Mouse (Mus musculus): Measurements from ENCODE around the gene Map3k7. TPM values are rescaled to one million over a fixed set of nuclear protein-coding genes. Genes with fewer than 3 reads are reported as not detected.

The Map3k7 gene
- polyA plus RNA-seq, 1 experiment from 2014 or later, result 5.3 TPM

GRCm38 (mm10) chr4:31936911-31937375 lies 27.0 kb upstream of the Map3k7 start:
- Histone ChIP-seq H3K27ac (ENCODE audit: low read length) (no peak overlapping the region), H3K9me3 (ENCODE audit: control insufficient read depth, low read length) (no peaks in the 10 kb centered on the region), H3K27me3 (replicated peaks; ENCODE audit: control insufficient read depth, insufficient read depth, low read length) (no peaks in the 10 kb centered on the region), H3K4me1 (ENCODE audit: control insufficient read depth, insufficient read depth, low read length) (peaks cover 9% of the 10 kb centered on the region; the same call in 1 of the 2 replicates), H3K4me2 (ENCODE audit: low read depth, low read length) (peak overlapping the region; percentile 89), H3K9ac (ENCODE audit: low read depth, low read length) (peak overlapping the region; percentile 67; the same call in 1 of the 2 replicates), H3K4me3 (ENCODE audit: low read length) (peak overlapping the region; percentile 52), H3K36me3 (ENCODE audit: control insufficient read depth, insufficient read depth, low read length) (no peaks in the 10 kb centered on the region)
- no peak for ATAC-seq
- 30% methylated on average over 15 of the region's 15 CpGs for WGBS

- H3K27ac ChIP-seq (ENCODE audit: low read length), result no peak overlapping the region
- 3% methylated on average over 36 of the region's 36 CpGs for WGBS
- H3K9ac ChIP-seq (ENCODE audit: low read depth, low read length), result peak overlapping the region; percentile 67
- H3K4me1 ChIP-seq (ENCODE audit: control insufficient read depth, insufficient read depth, low read length), result peaks cover 9% of the 10 kb centered on the region; the same call in 1 of the 2 replicates
- peak overlapping the region; percentile 52 for H3K4me3 ChIP-seq (ENCODE audit: low read length)
- no peaks in the 10 kb centered on the region for H3K36me3 ChIP-seq (ENCODE audit: control insufficient read depth, insufficient read depth, low read length)
- no peaks in the 10 kb centered on the region for H3K9me3 ChIP-seq (ENCODE audit: control insufficient read depth, low read length)
- peak; percentile 67; the same call in 1 of the 2 replicates for ATAC-seq
- no peaks in the 10 kb centered on the region for H3K27me3 ChIP-seq (replicated peaks; ENCODE audit: control insufficient read depth, insufficient read depth, low read length)
- H3K4me2 ChIP-seq (ENCODE audit: low read depth, low read length), result peak overlapping the region; percentile 89
Observed at GRCm38 (mm10) chr4:31937376-31938281, 26.3 kb upstream of the Map3k7 start.

- Histone ChIP-seq H3K27me3 (replicated peaks; ENCODE audit: control insufficient read depth, insufficient read depth, low read length) (no peaks in the 10 kb centered on the region), H3K4me3 (ENCODE audit: low read length) (no peak overlapping the region), H3K4me2 (ENCODE audit: low read depth, low read length) (no peak overlapping the region), H3K4me1 (ENCODE audit: control insufficient read depth, insufficient read depth, low read length) (peaks cover 9% of the 10 kb centered on the region; the same call in 1 of the 2 replicates), H3K9me3 (ENCODE audit: control insufficient read depth, low read length) (no peaks in the 10 kb centered on the region), H3K27ac (ENCODE audit: low read length) (no peak overlapping the region), H3K9ac (ENCODE audit: low read depth, low read length) (no peak overlapping the region), H3K36me3 (ENCODE audit: control insufficient read depth, insufficient read depth, low read length) (no peaks in the 10 kb centered on the region)
- no peak for ATAC-seq
- 27% methylated on average over 9 of the region's 9 CpGs for WGBS
Observed at GRCm38 (mm10) chr4:31938416-31939106, 25.3 kb upstream of the Map3k7 start.

- Histone ChIP-seq H3K9ac (ENCODE audit: low read depth, low read length) (no peak overlapping the region), H3K4me1 (ENCODE audit: control insufficient read depth, insufficient read depth, low read length) (peaks cover 9% of the 10 kb centered on the region; the same call in 1 of the 2 replicates), H3K4me2 (ENCODE audit: low read depth, low read length) (no peak overlapping the region), H3K27ac (ENCODE audit: low read length) (no peak overlapping the region), H3K9me3 (ENCODE audit: control insufficient read depth, low read length) (no peaks in the 10 kb centered on the region), H3K36me3 (ENCODE audit: control insufficient read depth, insufficient read depth, low read length) (no peaks in the 10 kb centered on the region), H3K27me3 (replicated peaks; ENCODE audit: control insufficient read depth, insufficient read depth, low read length) (no peaks in the 10 kb centered on the region), H3K4me3 (ENCODE audit: low read length) (no peak overlapping the region)
- ATAC-seq, result no peak
- 52% methylated on average over 4 of the region's 4 CpGs for WGBS
Observed at GRCm38 (mm10) chr4:31941616-31942015, 22.3 kb upstream of the Map3k7 start.

- Histone ChIP-seq H3K36me3 (ENCODE audit: control insufficient read depth, insufficient read depth, low read length) (no peaks in the 10 kb centered on the region), H3K27ac (ENCODE audit: low read length) (no peak overlapping the region), H3K4me3 (ENCODE audit: low read length) (no peak overlapping the region), H3K4me1 (ENCODE audit: control insufficient read depth, insufficient read depth, low read length) (peaks cover under 1% of the 10 kb centered on the region; the same call in 1 of the 2 replicates), H3K4me2 (ENCODE audit: low read depth, low read length) (no peak overlapping the region), H3K9ac (ENCODE audit: low read depth, low read length) (no peak overlapping the region), H3K27me3 (replicated peaks; ENCODE audit: control insufficient read depth, insufficient read depth, low read length) (no peaks in the 10 kb centered on the region), H3K9me3 (ENCODE audit: control insufficient read depth, low read length) (no peaks in the 10 kb centered on the region)
- ATAC-seq, result no peak
- WGBS, result 83% methylated on average over 2 of the region's 2 CpGs
Observed at GRCm38 (mm10) chr4:31943045-31943444, 20.9 kb upstream of the Map3k7 start.

GRCm38 (mm10) chr4:31964194-31964875 lies 438 bp downstream of the Map3k7 start:
- ATAC-seq, result peak; percentile 1; the same call in 1 of the 2 replicates
- Histone ChIP-seq H3K27ac (ENCODE audit: low read length) (peak overlapping the region; percentile 99), H3K27me3 (replicated peaks; ENCODE audit: control insufficient read depth, insufficient read depth, low read length) (no peaks in the 10 kb centered on the region), H3K4me2 (ENCODE audit: low read depth, low read length) (peak overlapping the region; percentile 77), H3K9me3 (ENCODE audit: control insufficient read depth, low read length) (no peaks in the 10 kb centered on the region), H3K36me3 (ENCODE audit: control insufficient read depth, insufficient read depth, low read length) (no peaks in the 10 kb centered on the region), H3K9ac (ENCODE audit: low read depth, low read length) (peak overlapping the region; percentile 89), H3K4me1 (ENCODE audit: control insufficient read depth, insufficient read depth, low read length) (0 out of 2 replicates have a peak, but pooled peaks cover 7% of the 10 kb centered on the region), H3K4me3 (ENCODE audit: low read length) (peak overlapping the region; percentile 84)
- under 1% methylated on average over 47 of the region's 47 CpGs for whole genome bisulfite sequencing

GRCm38 (mm10) chr4:31965208-31965607 lies 1.3 kb downstream of the Map3k7 start:
- Histone ChIP-seq H3K9me3 (ENCODE audit: control insufficient read depth, low read length) (no peaks in the 10 kb centered on the region), H3K4me3 (ENCODE audit: low read length) (no peak overlapping the region), H3K27me3 (replicated peaks; ENCODE audit: control insufficient read depth, insufficient read depth, low read length) (no peaks in the 10 kb centered on the region), H3K4me2 (ENCODE audit: low read depth, low read length) (peak overlapping the region; percentile 77), H3K4me1 (ENCODE audit: control insufficient read depth, insufficient read depth, low read length) (0 out of 2 replicates have a peak, but pooled peaks cover 7% of the 10 kb centered on the region), H3K36me3 (ENCODE audit: control insufficient read depth, insufficient read depth, low read length) (no peaks in the 10 kb centered on the region), H3K27ac (ENCODE audit: low read length) (no peak overlapping the region), H3K9ac (ENCODE audit: low read depth, low read length) (no peak overlapping the region)
- WGBS, result 38% methylated on average over 2 of the region's 2 CpGs
- no peak for ATAC-seq

GRCm38 (mm10) chr4:31971437-31971836 lies 7.5 kb downstream of the Map3k7 start:
- H3K9ac ChIP-seq (ENCODE audit: low read depth, low read length), result no peak overlapping the region
- H3K27ac ChIP-seq (ENCODE audit: low read length), result no peak overlapping the region
- H3K9me3 ChIP-seq (ENCODE audit: control insufficient read depth, low read length), result no peaks in the 10 kb centered on the region
- no peak overlapping the region for H3K4me2 ChIP-seq (ENCODE audit: low read depth, low read length)
- no peak overlapping the region for H3K4me3 ChIP-seq (ENCODE audit: low read length)
- ATAC-seq, result no peak
- 82% methylated on average over 1 of the region's 1 CpGs for WGBS
- H3K4me1 ChIP-seq (ENCODE audit: control insufficient read depth, insufficient read depth, low read length), result no peaks in the 10 kb centered on the region
- no peaks in the 10 kb centered on the region for H3K27me3 ChIP-seq (replicated peaks; ENCODE audit: control insufficient read depth, insufficient read depth, low read length)
- no peaks in the 10 kb centered on the region for H3K36me3 ChIP-seq (ENCODE audit: control insufficient read depth, insufficient read depth, low read length)

- H3K4me3 ChIP-seq (ENCODE audit: low read length), result no peak overlapping the region
- H3K4me2 ChIP-seq (ENCODE audit: low read depth, low read length), result no peak overlapping the region
- H3K9me3 ChIP-seq (ENCODE audit: control insufficient read depth, low read length), result no peaks in the 10 kb centered on the region
- no peaks in the 10 kb centered on the region for H3K27me3 ChIP-seq (replicated peaks; ENCODE audit: control insufficient read depth, insufficient read depth, low read length)
- WGBS, result 59% methylated on average over 6 of the region's 6 CpGs
- no peak overlapping the region for H3K27ac ChIP-seq (ENCODE audit: low read length)
- no peaks in the 10 kb centered on the region for H3K4me1 ChIP-seq (ENCODE audit: control insufficient read depth, insufficient read depth, low read length)
- H3K36me3 ChIP-seq (ENCODE audit: control insufficient read depth, insufficient read depth, low read length), result peaks cover 3% of the 10 kb centered on the region; the same call in 1 of the 2 replicates
- ATAC-seq, result no peak
- H3K9ac ChIP-seq (ENCODE audit: low read depth, low read length), result no peak overlapping the region
Observed at GRCm38 (mm10) chr4:31972181-31972580, 8.3 kb downstream of the Map3k7 start.
